Mouse (Mus musculus) kidney, adult 2 months (tissue): ENCODE data around the gene Gm26938. TPM values are rescaled to one million over a fixed set of nuclear protein-coding genes. Genes with fewer than 3 reads are reported as not detected.

ENCODE experiments used
- DNase-seq: peaks from one replicate; pipeline ENCODE4 v3.0.0; 2021
- H3K27ac ChIP-seq: fragments of 200-500 bp; 2 replicates; pipeline ENCODE4 v1.5.1; 2012; ENCODE audit warnings: low read depth, low read length, control low read depth, inconsistent platforms; ENCODE audit not compliant: insufficient read depth
- H3K27me3 ChIP-seq: fragments of 200-500 bp; replicated peaks from 2 replicates; pipeline ENCODE4 v1.6.1; 2012; ENCODE audit warnings: mild to moderate bottlenecking, moderate library complexity, low read length, inconsistent platforms; ENCODE audit not compliant: control insufficient read depth, insufficient read depth
- H3K36me3 ChIP-seq: fragments of 200-500 bp; 2 replicates; pipeline ENCODE4 v1.6.1; 2012; ENCODE audit warnings: mild to moderate bottlenecking, moderate library complexity, low read length, inconsistent platforms; ENCODE audit not compliant: control insufficient read depth, insufficient read depth
- H3K4me1 ChIP-seq: fragments of 200-500 bp; 2 replicates; pipeline ENCODE4 v1.6.1; 2011; ENCODE audit warnings: low read length; ENCODE audit not compliant: control insufficient read depth, insufficient read depth
- H3K4me3 ChIP-seq: fragments of 200-500 bp; 2 replicates; pipeline ENCODE4 v1.5.1; 2011; ENCODE audit warnings: mild to moderate bottlenecking, low read depth, low read length, control low read depth; ENCODE audit not compliant: insufficient read depth
- CTCF ChIP-seq: fragments of 200-500 bp; conservative IDR thresholded peaks from 2 replicates; pipeline ENCODE4 v1.5.1; 2011; ENCODE audit warnings: low read depth, mild to moderate bottlenecking, control low read depth, low read length, moderate library complexity, mixed read lengths; ENCODE audit not compliant: insufficient read depth, insufficient read length
- POLR2A ChIP-seq: fragments of 200-500 bp; IDR thresholded peaks from one replicate; pipeline ENCODE4 v1.6.1; 2011; ENCODE audit warnings: low read depth, low read length, control low read depth
- WGBS: fragments of 180-500 bp; shearing (Covaris S2); methylation state at CpG from one replicate; pipeline ENCODE4 v1.1.7; 2018; 5-methylcytosine and 5-hydroxymethylcytosine counted together
- polyA plus RNA-seq: library from polyadenylated mRNA; depleted of rRNA; stranded (reverse); fragments of >200 nt; gene quantifications from 2 replicates; pipeline ENCODE4 v1.2.3, GENCODE M21; 2012

Gene Gm26938
- polyA plus RNA-seq, 1 experiment, result not detected

GRCm38 (mm10) chr5:139793338-139794089 is 32.7 kb downstream of the Gm26938 start:
- peak overlapping the region; percentile 34 for H3K4me3 ChIP-seq
- WGBS, result 19% methylated on average over 11 of the region's 11 CpGs
- H3K27me3 ChIP-seq, result no peaks in the 10 kb centered on the region
- peak overlapping the region; percentile 97 for H3K27ac ChIP-seq
- H3K4me1 ChIP-seq, result peaks cover 50% of the 10 kb centered on the region
- peak; percentile 91 for DNase-seq
- H3K36me3 ChIP-seq, result no peaks in the 10 kb centered on the region
- TF ChIP-seq POLR2A (no peak), CTCF (no peak)

- peak overlapping the region; percentile 97 for H3K27ac ChIP-seq
- no peaks in the 10 kb centered on the region for H3K27me3 ChIP-seq
- 12% methylated on average over 3 of the region's 3 CpGs for WGBS
- no peaks in the 10 kb centered on the region for H3K36me3 ChIP-seq
- TF ChIP-seq POLR2A, result no peak
- TF ChIP-seq CTCF, result no peak
- peaks cover 50% of the 10 kb centered on the region for H3K4me1 ChIP-seq
- DNase-seq, result peak; percentile 67
- peak overlapping the region; percentile 67 for H3K4me3 ChIP-seq
Measured at GRCm38 (mm10) chr5:139792966-139793337, 33.3 kb downstream of the Gm26938 start.

DNA sequence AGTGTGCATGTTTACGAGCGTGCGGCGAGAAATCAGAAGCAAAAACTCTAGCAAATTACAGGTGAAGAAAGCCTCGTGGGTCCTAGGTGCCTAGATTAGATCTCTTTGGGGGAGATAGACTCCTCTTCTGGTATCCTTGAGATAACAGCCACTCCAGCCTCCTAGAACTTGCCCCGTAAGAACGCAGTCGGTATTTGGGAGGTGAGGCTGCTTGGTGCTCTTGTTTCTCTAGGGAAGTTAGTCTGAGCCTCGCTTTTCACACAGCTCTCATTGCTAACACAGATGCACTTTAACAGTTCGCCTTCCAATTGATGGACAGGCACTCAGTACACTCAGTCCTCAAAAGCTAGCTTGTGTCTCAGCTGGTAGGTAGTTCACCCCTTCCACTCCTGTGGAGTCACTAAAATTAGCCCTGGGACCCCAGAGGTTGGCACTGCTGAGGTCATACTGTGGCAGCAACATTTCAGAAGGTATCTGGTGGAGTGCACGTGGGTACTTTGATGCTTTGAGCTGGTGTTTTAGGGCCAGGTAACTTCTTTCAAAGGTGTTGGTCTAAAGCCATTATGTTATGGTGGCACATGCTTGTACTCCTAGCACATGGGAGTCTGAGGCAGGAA is 33.9 kb downstream of the Gm26938 start:
- peak overlapping the region; percentile 67 for H3K4me3 ChIP-seq
- H3K27ac ChIP-seq, result peak overlapping the region; percentile 97
- no peak for DNase-seq
- no peaks in the 10 kb centered on the region for H3K27me3 ChIP-seq
- 9% methylated on average over 11 of the region's 11 CpGs for WGBS
- peaks cover 45% of the 10 kb centered on the region for H3K4me1 ChIP-seq
- TF ChIP-seq CTCF (no peak), POLR2A (no peak)
- H3K36me3 ChIP-seq, result no peaks in the 10 kb centered on the region

- Histone ChIP-seq H3K36me3 (no peaks in the 10 kb centered on the region), H3K4me1 (peaks cover 39% of the 10 kb centered on the region), H3K4me3 (peak within 1 kb of the TSS; percentile 67), H3K27ac (peak within 1 kb of the TSS; percentile 97), H3K27me3 (no peaks in the 10 kb centered on the region)
- TF ChIP-seq CTCF, result no peak
- peak; percentile 67 for TF ChIP-seq POLR2A
- peak; percentile 99 for DNase-seq
- WGBS, result under 1% methylated on average over 92 of the region's 92 CpGs
Measured at GRCm38 (mm10) chr5:139791227-139792158, 34.7 kb downstream of the Gm26938 start, which contains the start of gene Mafk. Mafk (plus strand) TSS chr5:139791513.

- WGBS, result 57% methylated on average over 4 of the region's 4 CpGs
- TF ChIP-seq CTCF (peak; percentile 41; the same call in 1 of the 2 replicates), POLR2A (no peak)
- no peak for DNase-seq
- H3K4me1 ChIP-seq, result peaks cover 22% of the 10 kb centered on the region
- no peak overlapping the region for H3K27ac ChIP-seq
- no peaks in the 10 kb centered on the region for H3K36me3 ChIP-seq
- no peaks in the 10 kb centered on the region for H3K27me3 ChIP-seq
- no peak overlapping the region for H3K4me3 ChIP-seq
Measured at GRCm38 (mm10) chr5:139789466-139789865, 36.7 kb downstream of the Gm26938 start.

DNA sequence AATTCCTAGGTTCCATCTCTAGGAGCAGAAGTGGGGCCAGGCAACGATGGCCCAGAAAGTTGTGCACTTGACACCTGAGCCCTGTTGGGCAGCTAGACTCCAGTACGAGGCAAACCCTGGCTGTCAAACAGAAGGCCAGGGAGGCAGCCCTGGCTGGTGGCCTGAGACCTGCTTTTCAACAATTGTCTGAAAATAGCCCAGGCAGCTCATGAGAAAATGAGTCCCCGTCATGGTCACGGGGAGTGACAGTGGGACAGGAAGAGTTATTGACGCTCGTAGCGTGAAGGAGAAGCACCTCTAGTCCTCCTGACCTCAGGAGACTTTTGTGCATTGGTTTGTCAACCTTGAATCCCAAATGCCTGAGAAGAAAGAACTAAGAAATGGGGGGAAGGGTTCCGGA is 44.8 kb downstream of the Gm26938 start:
- Histone ChIP-seq H3K27me3 (no peaks in the 10 kb centered on the region), H3K4me3 (no peak overlapping the region), H3K27ac (no peak overlapping the region), H3K4me1 (no peaks in the 10 kb centered on the region), H3K36me3 (no peaks in the 10 kb centered on the region)
- WGBS, result 62% methylated on average over 8 of the region's 8 CpGs
- no peak for TF ChIP-seq POLR2A
- no peak for TF ChIP-seq CTCF
- peak; percentile 40 for DNase-seq

- H3K4me3 ChIP-seq, result no peak overlapping the region
- no peaks in the 10 kb centered on the region for H3K27me3 ChIP-seq
- TF ChIP-seq POLR2A (no peak), CTCF (no peak)
- H3K27ac ChIP-seq, result no peak overlapping the region
- WGBS, result 78% methylated on average over 5 of the region's 5 CpGs
- no peaks in the 10 kb centered on the region for H3K4me1 ChIP-seq
- no peak for DNase-seq
- H3K36me3 ChIP-seq, result no peaks in the 10 kb centered on the region
Measured at GRCm38 (mm10) chr5:139776966-139777365, 49.2 kb downstream of the Gm26938 start.
